Mouse (Mus musculus): ENCODE measurements around the gene Mdga2. TPM values are rescaled to one million over a fixed set of nuclear protein-coding genes. Genes with fewer than 3 reads are reported as not detected.

Mdga2 gene
- total RNA-seq, 1 experiment, result not detected

DNA sequence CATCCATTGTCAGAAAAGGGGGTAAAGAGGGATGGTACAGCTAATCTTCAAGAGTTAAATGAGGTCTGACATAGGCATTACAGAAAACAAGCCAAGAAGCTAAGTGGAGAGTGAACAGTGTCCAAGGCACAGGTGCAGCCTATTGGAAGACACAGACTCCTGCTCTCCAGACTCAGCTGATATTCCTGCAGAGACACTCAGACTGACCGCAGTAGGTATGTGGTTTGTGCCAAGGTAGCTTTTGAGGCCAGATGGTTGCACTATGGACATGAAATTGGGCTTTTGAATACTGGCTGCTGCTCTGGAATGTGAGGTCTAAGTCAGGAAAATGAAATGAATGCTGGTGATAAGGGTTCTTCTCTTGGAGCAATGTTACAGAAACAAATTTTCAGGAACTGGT, 44.2 kb downstream of the Mdga2 start:
- Histone ChIP-seq H3K9me3 (ENCODE audit: control insufficient read depth, insufficient read depth, low read depth, low read length) (no peaks in the 10 kb centered on the region), H3K4me3 (ENCODE audit: insufficient read depth in 1 of 2, low read depth in 1 of 2, low read length in 2 of 2, poor library complexity in 1 of 2, severe bottlenecking in 1 of 2) (no peak overlapping the region), H3K4me1 (ENCODE audit: control insufficient read depth in 2 of 2, insufficient read depth in 2 of 2, low read length in 2 of 2, poor library complexity in 1 of 2) (no peaks in the 10 kb centered on the region), H3K9ac (ENCODE audit: insufficient read depth, low read depth, low read length, poor library complexity, severe bottlenecking) (no peak overlapping the region), H3K36me3 (ENCODE audit: control insufficient read depth, insufficient read depth, low read length, poor library complexity, severe bottlenecking) (no peaks in the 10 kb centered on the region), H3K27ac (ENCODE audit: insufficient read depth, low read depth, low read length, poor library complexity, severe bottlenecking) (no peak overlapping the region)
- in situ Hi-C loops (cut with MboI; ENCODE audit: low sequenced_read_pairs in 2 of 2, unreplicated experiment in 2 of 2), result no loop called here
- TF ChIP-seq ZC3H11A (IDR thresholded peaks at IDR 0.05; ENCODE audit: borderline replicate concordance, low read depth, low read length) (no peak), ZNF384 (IDR thresholded peaks at IDR 0.05; ENCODE audit: low read depth, low read length) (no peak), MAFK (IDR thresholded peaks at IDR 0.05; ENCODE audit: insufficient read depth, low read depth, low read length) (no peak), HCFC1 (IDR thresholded peaks at IDR 0.05; ENCODE audit: borderline replicate concordance, insufficient read depth, low read length) (no peak), CHD2 (IDR thresholded peaks at IDR 0.05; ENCODE audit: low read depth, low read length) (no peak)
- no peak for DNase-seq (ENCODE audit: low read depth, low spot score)

DNA sequence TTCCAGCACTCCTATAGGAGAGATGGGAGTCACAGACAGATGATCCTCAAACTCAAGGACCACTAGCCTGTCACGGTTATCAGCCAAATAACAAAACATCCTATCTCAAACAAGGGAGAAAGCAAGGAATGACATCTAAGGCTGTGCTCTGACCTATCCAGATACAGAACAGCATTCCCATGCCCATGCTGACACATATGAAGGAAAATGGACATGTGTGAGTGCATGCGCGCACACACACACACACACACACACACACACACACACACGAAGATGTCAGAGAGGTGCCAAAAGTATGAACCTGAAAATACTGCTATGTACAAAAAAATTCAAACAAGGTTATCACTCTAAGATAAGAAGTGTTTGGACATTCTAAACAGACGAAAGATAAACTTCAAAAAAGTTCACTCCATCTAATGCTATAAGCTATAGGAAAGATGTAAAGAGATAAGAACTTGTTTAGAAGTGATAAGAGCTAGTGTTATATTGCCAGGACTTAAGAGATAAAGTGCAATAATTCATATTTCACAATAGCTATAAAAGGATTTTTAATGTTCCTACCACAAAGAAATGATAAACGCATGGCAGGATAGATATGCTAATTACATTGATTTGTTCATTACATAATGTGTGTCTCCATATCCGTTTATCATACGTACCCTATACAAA, 65.6 kb downstream of the Mdga2 start:
- no peak overlapping the region for H3K9ac ChIP-seq (ENCODE audit: insufficient read depth, low read depth, low read length, poor library complexity, severe bottlenecking)
- H3K36me3 ChIP-seq (ENCODE audit: control insufficient read depth, insufficient read depth, low read length, poor library complexity, severe bottlenecking), result no peaks in the 10 kb centered on the region
- H3K27ac ChIP-seq (ENCODE audit: insufficient read depth, low read depth, low read length, poor library complexity, severe bottlenecking), result no peak overlapping the region
- in situ Hi-C loops (cut with MboI; ENCODE audit: low sequenced_read_pairs in 2 of 2, unreplicated experiment in 2 of 2), result no loop called here
- H3K4me3 ChIP-seq (ENCODE audit: insufficient read depth in 1 of 2, low read depth in 1 of 2, low read length in 2 of 2, poor library complexity in 1 of 2, severe bottlenecking in 1 of 2), result no peak overlapping the region
- TF ChIP-seq ZC3H11A (IDR thresholded peaks at IDR 0.05; ENCODE audit: borderline replicate concordance, low read depth, low read length) (no peak), CHD2 (IDR thresholded peaks at IDR 0.05; ENCODE audit: low read depth, low read length) (no peak), ZNF384 (IDR thresholded peaks at IDR 0.05; ENCODE audit: low read depth, low read length) (no peak), MAFK (IDR thresholded peaks at IDR 0.05; ENCODE audit: insufficient read depth, low read depth, low read length) (no peak), HCFC1 (IDR thresholded peaks at IDR 0.05; ENCODE audit: borderline replicate concordance, insufficient read depth, low read length) (no peak)
- DNase-seq (ENCODE audit: low read depth, low spot score), result no peak
- no peaks in the 10 kb centered on the region for H3K4me1 ChIP-seq (ENCODE audit: control insufficient read depth in 2 of 2, insufficient read depth in 2 of 2, low read length in 2 of 2, poor library complexity in 1 of 2)
- no peaks in the 10 kb centered on the region for H3K9me3 ChIP-seq (ENCODE audit: control insufficient read depth, insufficient read depth, low read depth, low read length)

DNA sequence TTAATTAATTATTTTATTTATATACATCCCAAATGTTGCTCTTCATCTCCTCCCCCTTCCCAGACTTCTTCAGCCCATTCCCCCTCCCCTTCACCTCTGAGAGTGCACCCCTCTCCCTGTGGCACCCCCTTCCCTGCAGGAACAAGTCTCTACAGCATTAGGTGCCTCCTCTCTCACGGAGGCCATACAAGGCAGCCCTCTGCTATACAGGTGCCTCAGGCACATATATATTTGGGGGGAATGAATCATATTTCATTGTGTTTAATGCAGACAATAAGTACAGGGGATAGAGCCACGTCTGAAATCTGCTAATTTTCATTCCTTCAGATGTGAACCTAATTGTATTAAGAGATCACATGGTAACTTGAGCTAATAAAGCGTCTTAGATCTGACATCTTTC, 69.3 kb downstream of the Mdga2 start:
- Histone ChIP-seq H3K4me3 (ENCODE audit: insufficient read depth in 1 of 2, low read depth in 1 of 2, low read length in 2 of 2, poor library complexity in 1 of 2, severe bottlenecking in 1 of 2) (no peak overlapping the region), H3K36me3 (ENCODE audit: control insufficient read depth, insufficient read depth, low read length, poor library complexity, severe bottlenecking) (no peaks in the 10 kb centered on the region), H3K27ac (ENCODE audit: insufficient read depth, low read depth, low read length, poor library complexity, severe bottlenecking) (no peak overlapping the region), H3K4me1 (ENCODE audit: control insufficient read depth in 2 of 2, insufficient read depth in 2 of 2, low read length in 2 of 2, poor library complexity in 1 of 2) (no peaks in the 10 kb centered on the region), H3K9ac (ENCODE audit: insufficient read depth, low read depth, low read length, poor library complexity, severe bottlenecking) (no peak overlapping the region), H3K9me3 (ENCODE audit: control insufficient read depth, insufficient read depth, low read depth, low read length) (no peaks in the 10 kb centered on the region)
- TF ChIP-seq ZC3H11A (IDR thresholded peaks at IDR 0.05; ENCODE audit: borderline replicate concordance, low read depth, low read length) (no peak), MAFK (IDR thresholded peaks at IDR 0.05; ENCODE audit: insufficient read depth, low read depth, low read length) (no peak), ZNF384 (IDR thresholded peaks at IDR 0.05; ENCODE audit: low read depth, low read length) (no peak), HCFC1 (IDR thresholded peaks at IDR 0.05; ENCODE audit: borderline replicate concordance, insufficient read depth, low read length) (no peak), CHD2 (IDR thresholded peaks at IDR 0.05; ENCODE audit: low read depth, low read length) (no peak)
- in situ Hi-C loops (cut with MboI; ENCODE audit: low sequenced_read_pairs in 2 of 2, unreplicated experiment in 2 of 2), result no loop called here
- no peak for DNase-seq (ENCODE audit: low read depth, low spot score)

DNA sequence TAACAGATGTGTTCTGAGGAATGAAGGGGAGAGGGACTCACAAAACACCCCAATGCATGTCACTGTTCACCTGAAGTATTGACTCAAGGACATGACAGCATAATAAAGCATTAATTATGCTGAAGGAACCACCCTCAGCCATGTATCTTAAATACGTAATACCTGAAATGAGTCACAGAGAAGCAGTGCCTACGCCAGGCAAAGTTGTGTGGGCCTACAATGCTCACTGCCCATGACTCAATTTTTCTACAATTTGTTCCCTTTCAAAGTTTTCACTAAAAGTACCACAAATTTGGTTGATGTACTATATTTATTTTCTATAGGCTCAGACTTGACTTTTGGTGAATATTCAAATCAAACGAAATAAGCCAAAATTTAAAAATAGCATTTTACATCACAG, 80.7 kb downstream of the Mdga2 start:
- H3K9ac ChIP-seq (ENCODE audit: insufficient read depth, low read depth, low read length, poor library complexity, severe bottlenecking), result no peak overlapping the region
- no peaks in the 10 kb centered on the region for H3K36me3 ChIP-seq (ENCODE audit: control insufficient read depth, insufficient read depth, low read length, poor library complexity, severe bottlenecking)
- H3K4me1 ChIP-seq (ENCODE audit: control insufficient read depth in 2 of 2, insufficient read depth in 2 of 2, low read length in 2 of 2, poor library complexity in 1 of 2), result no peaks in the 10 kb centered on the region
- no peak overlapping the region for H3K27ac ChIP-seq (ENCODE audit: insufficient read depth, low read depth, low read length, poor library complexity, severe bottlenecking)
- H3K9me3 ChIP-seq (ENCODE audit: control insufficient read depth, insufficient read depth, low read depth, low read length), result no peaks in the 10 kb centered on the region
- in situ Hi-C loops (cut with MboI; ENCODE audit: low sequenced_read_pairs in 2 of 2, unreplicated experiment in 2 of 2), result no loop called here
- TF ChIP-seq ZC3H11A (IDR thresholded peaks at IDR 0.05; ENCODE audit: borderline replicate concordance, low read depth, low read length) (no peak), ZNF384 (IDR thresholded peaks at IDR 0.05; ENCODE audit: low read depth, low read length) (no peak)
- no peak overlapping the region for H3K4me3 ChIP-seq (ENCODE audit: insufficient read depth in 1 of 2, low read depth in 1 of 2, low read length in 2 of 2, poor library complexity in 1 of 2, severe bottlenecking in 1 of 2)
- no peak for DNase-seq (ENCODE audit: low read depth, low spot score)

DNA sequence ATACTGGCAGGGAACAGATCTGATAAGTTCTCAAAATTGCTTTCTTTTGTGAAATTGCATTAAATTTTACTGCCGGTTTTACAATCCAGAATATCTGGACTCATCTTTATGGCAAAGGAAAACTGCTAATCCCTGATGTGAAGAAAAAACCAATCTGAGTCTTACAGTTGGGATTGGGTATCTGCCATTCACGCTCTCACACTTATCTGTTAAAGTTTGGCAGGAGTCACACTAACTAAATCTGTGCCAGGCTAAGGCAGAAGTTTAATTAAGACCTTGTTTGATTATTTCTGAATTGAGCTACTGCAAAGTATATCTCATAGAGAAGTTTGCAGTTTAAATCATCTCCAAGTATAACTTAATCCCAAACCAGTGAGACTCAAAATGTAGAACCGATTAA, 82.2 kb downstream of the Mdga2 start:
- in situ Hi-C loops (cut with MboI; ENCODE audit: low sequenced_read_pairs in 2 of 2, unreplicated experiment in 2 of 2), result no loop called here
- no peak overlapping the region for H3K27ac ChIP-seq (ENCODE audit: insufficient read depth, low read depth, low read length, poor library complexity, severe bottlenecking)
- no peaks in the 10 kb centered on the region for H3K36me3 ChIP-seq (ENCODE audit: control insufficient read depth, insufficient read depth, low read length, poor library complexity, severe bottlenecking)
- no peaks in the 10 kb centered on the region for H3K9me3 ChIP-seq (ENCODE audit: control insufficient read depth, insufficient read depth, low read depth, low read length)
- no peak overlapping the region for H3K9ac ChIP-seq (ENCODE audit: insufficient read depth, low read depth, low read length, poor library complexity, severe bottlenecking)
- TF ChIP-seq CHD2 (IDR thresholded peaks at IDR 0.05; ENCODE audit: low read depth, low read length) (no peak), ZNF384 (IDR thresholded peaks at IDR 0.05; ENCODE audit: low read depth, low read length) (no peak), MAFK (IDR thresholded peaks at IDR 0.05; ENCODE audit: insufficient read depth, low read depth, low read length) (no peak)
- H3K4me1 ChIP-seq (ENCODE audit: control insufficient read depth in 2 of 2, insufficient read depth in 2 of 2, low read length in 2 of 2, poor library complexity in 1 of 2), result no peaks in the 10 kb centered on the region
- DNase-seq (ENCODE audit: low read depth, low spot score), result no peak
- H3K4me3 ChIP-seq (ENCODE audit: insufficient read depth in 1 of 2, low read depth in 1 of 2, low read length in 2 of 2, poor library complexity in 1 of 2, severe bottlenecking in 1 of 2), result no peak overlapping the region

Data from ES-E14 (cell line).